Mouse (Mus musculus) lung, postnatal 4 days (tissue): ENCODE data around the gene Nme4.
A peak's percentile ranks its signal among the peaks of the same experiment; 100 is the strongest.
"Not testable (repeated sequence)": the region's sequence is repeated elsewhere in the genome, so short reads cannot be mapped to it uniquely, and the experiment has no call there.

ENCODE experiments used
- DNase-seq, 2 experiments: peaks; one replicate each; pipeline ENCODE4 v3.0.0; 2021

Nme4 gene

GRCm38 (mm10) chr17:26095121-26095740 lies at the start of gene Nme4:
TSS of gene Nme4 (minus strand) at chr17:26095602.
- DNase-seq, result peak; percentile 48 to 62

- peak in 1 of 2 experiments; percentile 13 for DNase-seq
These were observed 48.0 kb upstream of the Nme4 start for GRCm38 (mm10) chr17:26143386-26143785.

DNA sequence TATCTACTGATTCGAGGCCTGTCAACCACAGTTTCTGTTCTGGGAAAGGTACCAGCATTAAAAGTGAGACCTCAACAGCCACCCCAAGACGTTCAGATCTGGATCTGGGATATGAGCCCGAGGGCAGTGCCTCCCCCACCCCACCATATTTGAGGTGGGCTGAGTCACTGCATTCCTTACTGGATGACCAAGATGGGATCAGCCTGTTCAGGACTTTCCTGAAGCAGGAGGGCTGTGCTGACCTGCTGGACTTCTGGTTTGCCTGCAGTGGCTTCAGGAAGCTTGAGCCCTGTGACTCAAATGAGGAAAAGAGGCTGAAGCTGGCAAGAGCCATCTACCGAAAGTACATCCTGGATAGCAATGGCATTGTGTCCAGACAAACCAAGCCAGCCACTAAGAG lies 47.4 kb upstream of the Nme4 start:
- DNase-seq, result peak in 1 of 2 experiments; percentile 10

- DNase-seq, result no peak
These were observed 43.5 kb upstream of the Nme4 start for GRCm38 (mm10) chr17:26138901-26139381.

GRCm38 (mm10) chr17:26138239-26138836 lies 42.9 kb upstream of the Nme4 start, which contains the start of gene Axin1:
TSS of gene Axin1 (plus strand) at chr17:26138688.
- DNase-seq, result peak; percentile 96 to 97

DNA sequence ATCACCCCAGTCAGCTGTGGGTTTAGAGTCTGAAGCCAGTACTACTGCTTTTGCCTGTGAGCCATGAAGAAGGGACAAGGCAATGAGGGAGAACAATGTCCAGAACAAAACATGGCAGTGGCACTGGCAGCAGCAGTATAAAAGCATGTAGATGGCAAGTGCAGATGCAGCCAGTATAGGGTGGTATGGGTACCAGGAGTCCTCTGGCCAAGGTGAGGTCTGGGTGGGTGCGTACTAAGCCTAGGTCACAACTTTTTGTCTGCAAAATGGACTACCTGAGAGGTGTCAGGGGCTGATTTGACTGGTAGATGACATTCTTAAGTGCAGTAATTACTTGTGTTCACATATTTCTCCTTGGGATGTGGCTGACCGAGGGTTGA lies 42.3 kb upstream of the Nme4 start:
- DNase-seq, result no peak

DNA sequence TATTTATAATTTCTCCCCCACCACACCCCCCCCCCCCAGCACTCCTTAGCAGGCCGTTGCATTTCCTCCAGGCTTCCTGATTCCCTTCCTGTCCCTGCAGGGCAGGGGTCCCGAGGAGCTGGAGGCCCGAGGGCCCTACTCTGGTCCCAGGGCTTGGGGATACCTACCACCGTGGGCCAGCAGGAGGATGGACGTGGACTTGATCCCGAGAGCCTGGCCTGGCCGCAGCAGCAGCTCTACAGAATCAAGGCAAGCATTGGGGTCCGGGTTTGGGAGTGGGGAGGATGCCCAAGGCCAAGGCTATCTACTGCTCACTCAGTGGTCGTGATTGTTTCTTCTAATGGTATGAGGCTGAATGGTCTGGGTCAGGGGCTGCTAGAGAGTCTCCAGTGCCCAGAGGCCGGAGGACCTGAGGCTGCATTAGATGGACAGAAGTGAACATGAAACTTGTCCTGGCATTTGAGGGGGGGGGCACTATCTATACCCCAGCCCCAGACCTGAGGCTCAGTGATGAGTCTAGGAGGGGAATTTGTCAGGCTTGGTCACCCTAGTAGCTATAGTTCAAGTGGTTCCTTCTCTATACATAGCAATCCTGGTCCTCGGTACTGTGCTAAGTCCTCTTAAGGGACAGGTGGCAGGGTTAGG lies 41.8 kb upstream of the Nme4 start:
- DNase-seq, result peak in 1 of 2 experiments; percentile 18

GRCm38 (mm10) chr17:26131856-26132853 lies 36.8 kb upstream of the Nme4 start:
- peak in 1 of 2 experiments; percentile 21 for DNase-seq

- no peak for DNase-seq
These were observed 35.8 kb upstream of the Nme4 start for GRCm38 (mm10) chr17:26131062-26131732.

GRCm38 (mm10) chr17:26125226-26125625 lies 29.8 kb upstream of the Nme4 start:
- DNase-seq, result no peak

- no peak for DNase-seq
These were observed 29.2 kb upstream of the Nme4 start for GRCm38 (mm10) chr17:26124560-26124959.

- peak; percentile 94 for DNase-seq
These were observed 27.9 kb upstream of the Nme4 start, which contains the start of gene Mrpl28 for GRCm38 (mm10) chr17:26123267-26123684. TSS of gene Mrpl28 (plus strand) at chr17:26123500.

- no peak for DNase-seq
These were observed 27.2 kb upstream of the Nme4 start for GRCm38 (mm10) chr17:26122431-26123140.

DNA sequence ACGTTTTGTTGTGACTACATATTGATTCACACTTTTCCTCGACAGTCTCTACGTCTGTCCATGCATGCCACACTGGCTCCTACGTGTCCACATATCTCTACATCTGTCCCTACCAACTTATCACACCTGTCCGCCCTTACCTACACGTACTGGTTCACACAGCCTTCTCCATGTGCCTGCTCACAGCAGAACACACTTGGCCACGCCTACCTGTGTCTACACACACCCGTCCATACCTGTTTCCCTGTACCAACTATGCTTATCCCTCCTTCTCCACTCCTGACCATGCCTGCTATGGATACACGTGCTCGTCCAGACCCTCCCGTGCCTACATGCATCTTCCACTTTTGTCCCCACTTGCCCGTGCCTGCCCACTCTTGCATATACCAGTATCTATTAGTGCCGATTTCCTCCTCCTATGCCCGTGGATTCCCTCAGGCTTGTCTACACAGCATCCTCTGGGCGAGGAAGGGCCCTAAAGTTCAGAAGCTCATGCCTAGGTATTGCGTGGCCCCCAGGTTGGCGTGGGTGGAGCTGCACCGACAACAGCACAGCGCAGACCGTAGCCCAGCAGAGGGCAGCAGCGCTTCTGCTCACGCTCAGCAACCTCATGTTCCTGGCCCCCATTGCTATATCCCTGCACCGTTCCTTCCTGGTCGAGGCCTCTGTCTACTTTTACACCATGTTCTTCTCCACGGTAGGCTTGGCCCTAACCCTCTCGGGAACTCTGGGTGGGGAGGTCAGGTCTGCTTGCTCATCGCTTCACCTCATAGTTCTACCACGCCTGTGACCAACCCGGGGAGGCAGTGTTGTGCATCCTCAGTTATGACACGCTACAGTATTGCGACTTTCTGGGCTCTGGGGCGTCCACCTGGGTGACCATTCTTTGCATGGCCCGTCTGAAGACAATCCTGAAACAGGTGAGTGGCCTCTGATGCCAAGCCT lies 24.6 kb upstream of the Nme4 start:
- DNase-seq, result peak; percentile 66 to 68

DNA sequence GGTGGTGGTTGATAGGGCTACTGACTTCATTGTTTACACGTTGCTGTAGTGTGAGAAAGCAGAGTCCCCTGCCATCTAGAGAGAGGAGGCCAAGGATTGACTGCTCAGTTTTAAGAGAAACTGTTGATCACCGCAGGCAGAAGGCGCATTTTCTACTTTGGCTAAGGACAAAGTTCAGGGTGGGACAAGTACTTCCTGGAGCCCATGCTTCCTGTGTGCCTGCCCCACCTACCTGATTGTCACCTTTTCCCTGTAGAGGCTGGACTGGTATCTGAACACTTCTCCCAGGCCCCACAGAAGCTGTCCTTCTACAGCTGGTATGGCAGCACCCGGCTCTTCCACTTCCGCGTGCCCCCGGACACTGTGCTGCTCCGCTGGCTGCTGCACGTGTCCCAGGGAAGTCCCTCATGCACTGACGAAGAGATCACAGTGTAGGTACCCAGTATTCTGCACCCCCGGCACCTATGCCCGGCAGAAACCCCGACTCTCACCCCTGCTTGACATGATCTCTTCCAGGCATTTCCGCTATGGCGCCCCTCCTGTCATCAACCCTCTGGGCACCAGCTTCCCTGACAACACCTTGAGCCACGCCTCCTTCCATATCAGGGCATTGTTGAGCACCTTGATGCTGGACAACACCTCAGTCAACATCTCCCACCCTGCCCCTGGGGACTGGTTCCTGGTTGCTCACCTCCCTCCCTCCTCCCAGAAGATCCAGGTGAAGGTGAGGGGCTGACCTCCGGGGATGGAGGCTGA lies 21.3 kb upstream of the Nme4 start:
- DNase-seq, result no peak

DNA sequence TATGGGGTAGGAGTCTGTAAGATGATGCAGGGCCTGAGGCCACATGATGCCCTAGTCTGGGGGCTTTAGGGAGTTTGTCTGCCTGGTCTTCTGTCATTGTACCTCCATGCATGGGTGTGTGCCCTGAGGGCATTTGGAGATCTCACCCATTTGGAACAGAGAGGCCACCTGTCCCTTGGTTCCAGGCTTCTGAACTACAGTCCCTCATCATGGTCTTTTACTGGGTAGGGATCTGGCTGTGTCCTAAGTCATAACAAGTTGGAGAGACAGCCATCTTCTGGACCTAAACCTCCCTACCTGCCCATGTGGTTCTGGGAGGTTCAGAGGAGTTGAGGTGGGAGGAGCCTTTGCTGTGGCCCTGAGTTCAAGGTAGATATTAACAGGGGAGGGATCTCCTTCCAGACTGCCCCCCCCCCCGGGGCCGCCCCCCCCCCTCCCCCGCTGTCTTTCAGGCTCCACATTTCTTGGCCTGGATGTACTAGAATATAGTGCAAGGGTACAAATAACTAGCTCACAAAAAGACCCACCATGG lies 20.6 kb upstream of the Nme4 start:
- DNase-seq, result no peak

GRCm38 (mm10) chr17:26115205-26115898 lies 19.9 kb upstream of the Nme4 start:
- peak; percentile 50 to 75 for DNase-seq

DNA sequence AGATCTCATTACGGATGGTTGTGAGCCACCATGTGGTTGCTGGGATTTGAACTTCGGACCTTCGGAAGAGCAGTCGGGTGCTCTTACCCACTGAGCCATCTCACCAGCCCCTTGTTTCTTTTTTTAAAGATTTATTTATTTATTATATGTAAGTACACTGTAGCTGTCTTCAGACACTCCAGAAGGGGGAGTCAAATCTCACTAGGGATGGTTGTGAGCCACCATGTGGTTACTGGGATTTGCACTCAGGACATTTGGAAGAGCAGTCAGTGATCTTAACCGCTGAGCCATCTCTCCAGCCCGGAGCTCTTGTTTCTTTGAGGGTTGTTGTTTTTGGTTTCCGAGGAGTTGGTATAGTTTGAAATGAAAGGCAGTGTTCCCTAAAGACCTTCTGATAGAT lies 19.1 kb upstream of the Nme4 start:
- DNase-seq, result not testable (repeated sequence)
